Mouse (Mus musculus) brain, adult 2 months (tissue): Measurements from ENCODE around the gene Ntng2.

Experiments used
- DNase-seq: peaks from one replicate; pipeline ENCODE4 v3.0.0; 2011; ENCODE audit warnings: low read depth, low spot score

Ntng2 gene

GRCm38 (mm10) chr2:29235811-29236210, 17.0 kb downstream of the Ntng2 start:
- peak; percentile 66 for DNase-seq

- no peak for DNase-seq
Observed at GRCm38 (mm10) chr2:29235026-29235425, 17.8 kb downstream of the Ntng2 start.

GRCm38 (mm10) chr2:29234002-29234401, 18.8 kb downstream of the Ntng2 start:
- peak; percentile 62 for DNase-seq

GRCm38 (mm10) chr2:29230191-29230835, 22.5 kb downstream of the Ntng2 start:
- DNase-seq, result no peak

- DNase-seq, result peak; percentile 39
Observed at GRCm38 (mm10) chr2:29226671-29227070, 26.1 kb downstream of the Ntng2 start.

- DNase-seq, result peak; percentile 73
Observed at GRCm38 (mm10) chr2:29223591-29224262, 29.1 kb downstream of the Ntng2 start.

- no peak for DNase-seq
Observed at GRCm38 (mm10) chr2:29222302-29222701, 30.5 kb downstream of the Ntng2 start.

- DNase-seq, result no peak
Observed at GRCm38 (mm10) chr2:29218831-29219230, 34.0 kb downstream of the Ntng2 start.

GRCm38 (mm10) chr2:29217897-29218296, 34.9 kb downstream of the Ntng2 start:
- peak; percentile 98 for DNase-seq

GRCm38 (mm10) chr2:29217042-29217441, 35.8 kb downstream of the Ntng2 start:
- no peak for DNase-seq

GRCm38 (mm10) chr2:29216286-29217012, 36.4 kb downstream of the Ntng2 start:
- DNase-seq, result peak; percentile 83

GRCm38 (mm10) chr2:29206156-29206555, 46.6 kb downstream of the Ntng2 start:
- DNase-seq, result no peak

GRCm38 (mm10) chr2:29201223-29201955, 51.4 kb downstream of the Ntng2 start:
- no peak for DNase-seq

GRCm38 (mm10) chr2:29199909-29200308, 52.9 kb downstream of the Ntng2 start:
- DNase-seq, result peak; percentile 86

- DNase-seq, result peak; percentile 21
Observed at GRCm38 (mm10) chr2:29198446-29198845, 54.4 kb downstream of the Ntng2 start.

GRCm38 (mm10) chr2:29196844-29197243, 56.0 kb downstream of the Ntng2 start:
- no peak for DNase-seq

- DNase-seq, result peak; percentile 68
Observed at GRCm38 (mm10) chr2:29194547-29195463, 58.0 kb downstream of the Ntng2 start.

GRCm38 (mm10) chr2:29193819-29194546, 58.8 kb downstream of the Ntng2 start:
- DNase-seq, result peak; percentile 47

- peak; percentile 27 for DNase-seq
Observed at GRCm38 (mm10) chr2:29192629-29193278, 60.1 kb downstream of the Ntng2 start.
